Mouse (Mus musculus): Measurements from ENCODE around the gene Tcf7l2. TPM values are rescaled to one million over a fixed set of nuclear protein-coding genes. Genes with fewer than 3 reads are reported as not detected.
A peak's percentile ranks its signal among the peaks of the same experiment; 100 is the strongest.

Tcf7l2 gene
- polyA plus RNA-seq, 1 experiment from 2014 or later = 401 TPM

DNA sequence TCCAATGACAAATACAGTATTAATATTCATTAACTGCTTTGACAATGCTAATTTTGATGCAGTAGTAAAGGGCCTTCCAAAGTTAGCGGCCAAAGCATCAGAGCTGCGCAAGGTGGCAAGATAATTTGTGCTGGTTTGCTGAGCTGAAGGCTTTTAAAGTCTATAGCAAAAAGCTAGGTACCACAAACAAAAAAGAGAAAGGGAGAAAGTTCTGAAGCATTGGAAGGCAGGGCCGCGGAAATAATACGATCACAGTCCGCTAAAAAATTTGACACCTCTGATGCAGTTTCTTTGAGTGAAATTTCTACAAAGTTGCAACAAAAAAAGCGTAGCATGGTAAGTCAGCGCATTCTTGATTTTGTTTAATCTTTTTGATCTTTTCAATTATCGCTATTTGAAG lies 152.8 kb downstream of the Tcf7l2 start:
- ATAC-seq (ENCODE audit: low FRiP score) (0 out of 2 replicates have a peak, but pooled peaks have one; percentile 11), DNase-seq (ENCODE audit: low spot score, missing footprints) (peak; percentile 95)
- H3K4me1 ChIP-seq (ENCODE audit: control insufficient read depth, insufficient read depth, low read length) = peaks cover 49% of the 10 kb centered on the region
- H3K4me2 ChIP-seq = peak overlapping the region; percentile 18
- no peak overlapping the region; the same call in 1 of the 2 replicates for H3K9ac ChIP-seq (ENCODE audit: low read length)
- WGBS = 24% methylated on average over 9 of the region's 9 CpGs
- peak overlapping the region; percentile 23; the same call in 1 of the 2 replicates for H3K4me3 ChIP-seq (ENCODE audit: low read depth, low read length)
- H3K36me3 ChIP-seq (ENCODE audit: control insufficient read depth, insufficient read depth, low read length) = no peaks in the 10 kb centered on the region
- 0 out of 2 replicates have a peak overlapping the region, but pooled peaks have one; percentile 3 for H3K27ac ChIP-seq (ENCODE audit: low read depth, low read length)
- no peaks in the 10 kb centered on the region; the same call in none of the 2 replicates for H3K27me3 ChIP-seq (ENCODE audit: control insufficient read depth, insufficient read depth, low read length)
- H3K9me3 ChIP-seq (ENCODE audit: control insufficient read depth, low read length) = no peaks in the 10 kb centered on the region

DNA sequence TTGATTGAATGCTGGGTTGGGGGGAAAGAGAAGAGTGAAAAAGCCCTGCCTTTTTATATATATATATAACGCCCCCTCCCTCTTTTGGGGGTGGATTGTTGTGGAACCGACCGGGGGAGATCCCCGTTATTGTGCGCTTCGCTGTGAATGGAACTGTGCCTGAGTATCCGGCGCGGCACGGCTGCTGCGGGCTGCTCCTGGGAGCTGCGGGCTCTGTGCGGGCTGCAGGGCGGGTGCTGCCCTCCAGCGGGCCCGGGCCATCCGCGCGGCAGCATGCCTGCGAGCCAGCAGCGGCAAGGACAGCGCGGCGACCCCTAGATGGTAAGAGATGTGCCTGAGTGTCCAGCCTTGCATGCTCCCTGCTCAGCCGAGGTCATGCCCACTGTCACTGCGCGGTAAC lies 153.7 kb downstream of the Tcf7l2 start:
- Histone ChIP-seq H3K4me1 (ENCODE audit: control insufficient read depth, insufficient read depth, low read length) (peaks cover 45% of the 10 kb centered on the region), H3K4me2 (peak overlapping the region; percentile 51), H3K9ac (ENCODE audit: low read length) (peak overlapping the region; percentile 71), H3K27ac (ENCODE audit: low read depth, low read length) (peak overlapping the region; percentile 90), H3K9me3 (ENCODE audit: control insufficient read depth, low read length) (no peaks in the 10 kb centered on the region), H3K27me3 (ENCODE audit: control insufficient read depth, insufficient read depth, low read length) (no peaks in the 10 kb centered on the region; the same call in none of the 2 replicates), H3K4me3 (ENCODE audit: low read depth, low read length) (peak overlapping the region; percentile 42), H3K36me3 (ENCODE audit: control insufficient read depth, insufficient read depth, low read length) (no peaks in the 10 kb centered on the region)
- peak; percentile 97 for DNase-seq (ENCODE audit: low spot score, missing footprints)
- WGBS = 1% methylated on average over 27 of the region's 27 CpGs
- ATAC-seq (ENCODE audit: low FRiP score) = peak; percentile 70

DNA sequence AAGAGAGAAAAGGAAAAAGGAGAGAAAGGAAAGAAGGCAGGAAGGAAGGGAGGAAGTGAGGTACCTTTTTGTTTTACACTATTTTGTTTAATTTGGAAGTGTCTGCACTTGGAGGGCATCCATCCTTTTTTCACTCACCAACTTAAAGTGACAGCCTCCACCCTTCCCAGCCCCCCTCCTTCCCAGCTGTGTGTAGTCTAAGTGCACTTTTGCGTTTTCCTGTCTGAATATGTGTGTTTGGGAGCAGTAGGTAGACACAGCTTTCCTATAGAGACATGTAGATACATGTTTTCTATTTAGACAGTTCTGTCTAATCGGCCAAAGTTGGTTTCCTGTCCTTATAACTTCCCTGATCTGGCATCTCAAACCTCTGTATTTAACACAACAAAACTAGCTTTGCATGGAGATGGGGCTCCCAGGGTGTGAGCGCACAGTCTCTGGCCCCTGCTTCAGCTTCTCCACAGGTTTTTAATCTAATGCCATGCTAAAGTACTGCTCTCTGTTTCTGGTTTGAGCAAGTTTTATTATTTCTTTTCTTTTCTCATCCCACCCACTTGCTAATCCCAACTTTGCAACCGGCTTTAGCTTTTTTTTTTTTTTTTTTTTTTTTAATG lies 154.3 kb downstream of the Tcf7l2 start:
- H3K4me3 ChIP-seq (ENCODE audit: low read depth, low read length) = peak overlapping the region; percentile 42
- H3K4me2 ChIP-seq = peak overlapping the region; percentile 51
- WGBS = 6% methylated on average over 4 of the region's 4 CpGs
- peak overlapping the region; percentile 90 for H3K27ac ChIP-seq (ENCODE audit: low read depth, low read length)
- no peaks in the 10 kb centered on the region for H3K36me3 ChIP-seq (ENCODE audit: control insufficient read depth, insufficient read depth, low read length)
- ATAC-seq (ENCODE audit: low FRiP score) (no peak), DNase-seq (ENCODE audit: low spot score, missing footprints) (no peak)
- peaks cover 45% of the 10 kb centered on the region for H3K4me1 ChIP-seq (ENCODE audit: control insufficient read depth, insufficient read depth, low read length)
- H3K27me3 ChIP-seq (ENCODE audit: control insufficient read depth, insufficient read depth, low read length) = no peaks in the 10 kb centered on the region; the same call in none of the 2 replicates
- H3K9ac ChIP-seq (ENCODE audit: low read length) = peak overlapping the region; percentile 71
- H3K9me3 ChIP-seq (ENCODE audit: control insufficient read depth, low read length) = no peaks in the 10 kb centered on the region

GRCm38 (mm10) chr19:55896629-55897028 lies 155.0 kb downstream of the Tcf7l2 start:
- Histone ChIP-seq H3K4me3 (ENCODE audit: low read depth, low read length) (peak overlapping the region; percentile 42), H3K9ac (ENCODE audit: low read length) (peak overlapping the region; percentile 71), H3K27me3 (ENCODE audit: control insufficient read depth, insufficient read depth, low read length) (no peaks in the 10 kb centered on the region; the same call in none of the 2 replicates), H3K9me3 (ENCODE audit: control insufficient read depth, low read length) (no peaks in the 10 kb centered on the region), H3K36me3 (ENCODE audit: control insufficient read depth, insufficient read depth, low read length) (no peaks in the 10 kb centered on the region), H3K27ac (ENCODE audit: low read depth, low read length) (peak overlapping the region; percentile 90), H3K4me2 (peak overlapping the region; percentile 51), H3K4me1 (ENCODE audit: control insufficient read depth, insufficient read depth, low read length) (peaks cover 42% of the 10 kb centered on the region)
- peak; percentile 94 for DNase-seq (ENCODE audit: low spot score, missing footprints)
- ATAC-seq (ENCODE audit: low FRiP score) = no peak
- 4% methylated on average over 10 of the region's 10 CpGs for WGBS

GRCm38 (mm10) chr19:55902573-55903385 lies 161.2 kb downstream of the Tcf7l2 start:
- H3K9me3 ChIP-seq (ENCODE audit: control insufficient read depth, low read length) = no peaks in the 10 kb centered on the region
- H3K4me3 ChIP-seq (ENCODE audit: low read depth, low read length) = peak overlapping the region; percentile 42; the same call in 1 of the 2 replicates
- peak overlapping the region; percentile 51 for H3K4me2 ChIP-seq
- H3K9ac ChIP-seq (ENCODE audit: low read length) = peak overlapping the region; percentile 26; the same call in 1 of the 2 replicates
- H3K36me3 ChIP-seq (ENCODE audit: control insufficient read depth, insufficient read depth, low read length) = no peaks in the 10 kb centered on the region
- 41% methylated on average over 12 of the region's 12 CpGs for whole genome bisulfite sequencing
- no peaks in the 10 kb centered on the region; the same call in 1 of the 2 replicates for H3K27me3 ChIP-seq (ENCODE audit: control insufficient read depth, insufficient read depth, low read length)
- ATAC-seq (ENCODE audit: low FRiP score) (0 out of 2 replicates have a peak, but pooled peaks have one; percentile 19), DNase-seq (ENCODE audit: low spot score, missing footprints) (peak; percentile 89)
- no peak overlapping the region for H3K27ac ChIP-seq (ENCODE audit: low read depth, low read length)
- peaks cover 30% of the 10 kb centered on the region for H3K4me1 ChIP-seq (ENCODE audit: control insufficient read depth, insufficient read depth, low read length)

DNA sequence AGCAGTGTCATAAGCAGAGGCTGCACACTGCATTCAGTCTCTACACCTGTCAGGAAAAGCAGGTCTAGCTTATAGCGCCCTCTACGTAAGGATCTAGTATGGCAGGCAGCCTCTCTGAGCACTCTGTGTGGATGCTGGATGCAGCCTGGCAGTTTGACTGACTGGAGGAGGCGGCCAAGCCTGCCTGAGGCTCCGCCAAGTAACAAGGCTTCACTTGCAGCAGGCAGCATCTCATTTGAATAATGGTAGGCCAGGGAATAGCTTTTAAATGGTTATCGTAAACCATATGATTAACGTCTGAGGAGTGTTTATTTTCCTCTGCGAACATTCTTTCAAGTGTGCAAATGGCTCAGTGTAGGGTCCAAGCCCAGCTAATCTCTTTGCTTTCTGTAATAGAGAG lies 167.4 kb downstream of the Tcf7l2 start:
- Histone ChIP-seq H3K9me3 (ENCODE audit: control insufficient read depth, low read length) (no peaks in the 10 kb centered on the region), H3K27ac (ENCODE audit: low read depth, low read length) (no peak overlapping the region), H3K4me2 (no peak overlapping the region), H3K9ac (ENCODE audit: low read length) (no peak overlapping the region), H3K4me1 (ENCODE audit: control insufficient read depth, insufficient read depth, low read length) (peaks cover 12% of the 10 kb centered on the region), H3K27me3 (ENCODE audit: control insufficient read depth, insufficient read depth, low read length) (no peaks in the 10 kb centered on the region), H3K36me3 (ENCODE audit: control insufficient read depth, insufficient read depth, low read length) (peaks cover 23% of the 10 kb centered on the region), H3K4me3 (ENCODE audit: low read depth, low read length) (no peak overlapping the region)
- 62% methylated on average over 7 of the region's 7 CpGs for WGBS
- ATAC-seq (ENCODE audit: low FRiP score) (no peak), DNase-seq (ENCODE audit: low spot score, missing footprints) (no peak)

GRCm38 (mm10) chr19:55911941-55912340 lies 170.3 kb downstream of the Tcf7l2 start:
- no peak for DNase-seq (ENCODE audit: low spot score, missing footprints)
- peaks cover 10% of the 10 kb centered on the region for H3K4me1 ChIP-seq (ENCODE audit: control insufficient read depth, insufficient read depth, low read length)
- H3K4me2 ChIP-seq = no peak overlapping the region
- ATAC-seq (ENCODE audit: low FRiP score) = no peak
- H3K4me3 ChIP-seq (ENCODE audit: low read depth, low read length) = no peak overlapping the region
- H3K9ac ChIP-seq (ENCODE audit: low read length) = no peak overlapping the region
- H3K9me3 ChIP-seq (ENCODE audit: control insufficient read depth, low read length) = no peaks in the 10 kb centered on the region
- H3K27ac ChIP-seq (ENCODE audit: low read depth, low read length) = no peak overlapping the region
- H3K36me3 ChIP-seq (ENCODE audit: control insufficient read depth, insufficient read depth, low read length) = peaks cover 23% of the 10 kb centered on the region
- H3K27me3 ChIP-seq (ENCODE audit: control insufficient read depth, insufficient read depth, low read length) = no peaks in the 10 kb centered on the region
- 96% methylated on average over 8 of the region's 8 CpGs for WGBS

- no peaks in the 10 kb centered on the region for H3K27me3 ChIP-seq (ENCODE audit: control insufficient read depth, insufficient read depth, low read length)
- no peak overlapping the region for H3K4me3 ChIP-seq (ENCODE audit: low read depth, low read length)
- H3K36me3 ChIP-seq (ENCODE audit: control insufficient read depth, insufficient read depth, low read length) = peaks cover 26% of the 10 kb centered on the region
Measured at GRCm38 (mm10) chr19:55912813-55913212, 171.2 kb downstream of the Tcf7l2 start.

DNA sequence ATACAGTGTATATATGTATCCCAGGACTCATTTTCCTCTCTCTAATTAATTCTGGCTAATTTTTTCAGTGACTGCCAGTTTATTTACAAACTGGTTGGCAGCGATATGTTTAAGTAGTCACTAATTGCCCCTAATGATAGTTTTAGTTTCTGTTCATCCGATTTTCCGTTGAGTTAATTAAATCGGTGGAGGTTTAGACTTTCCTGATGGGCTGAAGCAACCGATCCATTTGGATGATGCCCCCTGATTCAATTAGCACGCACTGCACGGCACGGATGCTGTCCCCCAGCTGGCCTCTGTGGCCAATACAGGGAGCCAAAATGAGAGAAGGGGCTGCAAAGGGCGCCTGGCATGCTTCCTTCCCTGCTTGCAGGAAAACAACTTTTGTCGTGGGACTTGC lies 172.0 kb downstream of the Tcf7l2 start:
- 89% methylated on average over 10 of the region's 10 CpGs for WGBS
- Histone ChIP-seq H3K27me3 (ENCODE audit: control insufficient read depth, insufficient read depth, low read length) (no peaks in the 10 kb centered on the region), H3K36me3 (ENCODE audit: control insufficient read depth, insufficient read depth, low read length) (peaks cover 24% of the 10 kb centered on the region), H3K9me3 (ENCODE audit: control insufficient read depth, low read length) (no peaks in the 10 kb centered on the region), H3K27ac (ENCODE audit: low read depth, low read length) (no peak overlapping the region), H3K4me1 (ENCODE audit: control insufficient read depth, insufficient read depth, low read length) (no peaks in the 10 kb centered on the region), H3K9ac (ENCODE audit: low read length) (no peak overlapping the region), H3K4me2 (no peak overlapping the region), H3K4me3 (ENCODE audit: low read depth, low read length) (no peak overlapping the region)
- ATAC-seq (ENCODE audit: low FRiP score) (no peak), DNase-seq (ENCODE audit: low spot score, missing footprints) (no peak)

More at GRCm38 (mm10) chr19:55912813-55913212, 171.2 kb downstream of the Tcf7l2 start:
- Histone ChIP-seq H3K9me3 (ENCODE audit: control insufficient read depth, low read length) (no peaks in the 10 kb centered on the region), H3K9ac (ENCODE audit: low read length) (no peak overlapping the region), H3K4me1 (ENCODE audit: control insufficient read depth, insufficient read depth, low read length) (peaks cover 2% of the 10 kb centered on the region; the same call in 1 of the 2 replicates), H3K27ac (ENCODE audit: low read depth, low read length) (no peak overlapping the region), H3K4me2 (no peak overlapping the region)
- DNase-seq (ENCODE audit: low spot score, missing footprints) (no peak), ATAC-seq (ENCODE audit: low FRiP score) (no peak)
- WGBS = 94% methylated on average over 8 of the region's 8 CpGs

Data from midbrain, embryonic 11.5 days (tissue).